7 mouse cellular contexts compared by ENCODE assay signal in the genomic region with DNA sequence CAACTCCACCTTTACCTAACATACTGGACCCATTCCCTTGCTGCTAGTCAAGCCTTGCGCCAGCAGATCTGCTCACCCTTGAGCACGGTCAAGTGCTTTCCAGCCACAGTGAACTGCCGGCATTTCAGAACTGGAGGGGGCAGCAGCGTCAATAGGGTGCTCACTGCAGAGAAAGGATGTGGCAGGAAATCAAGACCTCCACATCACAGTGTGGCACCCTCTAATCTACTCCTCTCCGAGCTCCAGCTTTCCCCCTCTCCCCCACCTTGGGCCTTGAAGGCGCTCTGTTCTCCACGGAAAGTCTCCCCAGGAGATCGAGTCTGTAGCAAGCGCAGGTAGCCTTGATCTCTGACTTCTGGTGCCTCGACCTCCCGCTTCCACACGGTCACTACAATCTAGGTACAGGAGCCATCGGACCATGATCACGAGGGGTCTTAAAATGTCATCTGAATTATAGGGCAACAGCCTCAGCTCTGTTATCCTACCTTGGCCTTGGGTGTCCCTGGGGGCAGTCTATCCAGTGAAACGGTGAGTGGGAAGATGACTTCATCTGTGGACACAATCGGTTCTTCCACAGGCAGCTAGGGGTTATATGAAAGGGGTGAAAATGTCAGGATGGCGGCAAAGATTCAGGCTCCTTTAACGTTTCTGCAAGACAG. TPM values are rescaled to one million over a fixed set of nuclear protein-coding genes. Genes with fewer than 3 reads are reported as not detected.
DNase-seq lines count a peak whose midpoint lies in the region; ATAC-seq and TF ChIP-seq lines count a peak whose summit lies in the region.

No protein-coding gene starts in this region.

- no peak overlapping the region for H3K27ac ChIP-seq in neural tube, embryonic 11.5 days (ENCODE audit: low read depth, low read length)
- no peak overlapping the region for H3K27ac ChIP-seq in forebrain, embryonic 12.5 days
- H3K27ac ChIP-seq in limb, embryonic 14.5 days (replicated peaks; ENCODE audit: low read depth, low read length): no peak overlapping the region
- H3K27ac ChIP-seq in stomach, embryonic 16.5 days (ENCODE audit: low read length): no peak overlapping the region

- no peak for DNase-seq in neural tube, embryonic 11.5 days (ENCODE audit: low spot score)
- DNase-seq in neural tube, embryonic 10.5 days (ENCODE audit: extremely low spot score, low spot score): no peak
- DNase-seq in limb, embryonic 14.5 days (ENCODE audit: low spot score): no peak
- DNase-seq in left cerebral cortex, postnatal 4 days: no peak
- no peak for DNase-seq in spleen, adult 18-20 months

- peak overlapping the region; percentile 89 for H3K4me3 ChIP-seq in neural tube, embryonic 11.5 days (ENCODE audit: low read depth, low read length)
- peak overlapping the region; percentile 94 for H3K4me3 ChIP-seq in forebrain, embryonic 12.5 days (replicated peaks)
- H3K4me3 ChIP-seq in limb, embryonic 14.5 days (replicated peaks; ENCODE audit: low read length): peak overlapping the region; percentile 93
- H3K4me3 ChIP-seq in stomach, embryonic 16.5 days (replicated peaks; ENCODE audit: low read length): peak overlapping the region; percentile 91

- H3K27me3 ChIP-seq in neural tube, embryonic 11.5 days (ENCODE audit: control insufficient read depth, insufficient read depth, low read length): no peaks in the 10 kb centered on the region
- H3K27me3 ChIP-seq in forebrain, embryonic 12.5 days: no peaks in the 10 kb centered on the region
- no peaks in the 10 kb centered on the region for H3K27me3 ChIP-seq in limb, embryonic 14.5 days (ENCODE audit: control insufficient read depth, insufficient read depth, low read length)
- H3K27me3 ChIP-seq in stomach, embryonic 16.5 days (ENCODE audit: control insufficient read depth, insufficient read depth, low read length): no peaks in the 10 kb centered on the region

- 68% methylated on average over 18 of the region's 18 CpGs for WGBS in neural tube, embryonic 11.5 days
- WGBS in forebrain, embryonic 12.5 days: 68% methylated on average over 18 of the region's 18 CpGs
- 67% methylated on average over 18 of the region's 18 CpGs for WGBS in limb, embryonic 14.5 days
- WGBS in stomach, embryonic 16.5 days: 59% methylated on average over 18 of the region's 18 CpGs

- no peak for ATAC-seq in neural tube, embryonic 11.5 days (ENCODE audit: insufficient read depth, low FRiP score, low TSS enrichment)
- ATAC-seq in forebrain, embryonic 12.5 days (ENCODE audit: low FRiP score): no peak
- no peak for ATAC-seq in limb, embryonic 14.5 days (ENCODE audit: low FRiP score, low read depth)
- no peak for ATAC-seq in stomach, embryonic 16.5 days (ENCODE audit: insufficient read depth, low FRiP score)

- H3K4me1 ChIP-seq in neural tube, embryonic 11.5 days (ENCODE audit: control insufficient read depth, insufficient read depth, low read length): peaks cover 15% of the 10 kb centered on the region
- H3K4me1 ChIP-seq in forebrain, embryonic 12.5 days: peaks cover 27% of the 10 kb centered on the region
- peaks cover 13% of the 10 kb centered on the region for H3K4me1 ChIP-seq in limb, embryonic 14.5 days (ENCODE audit: control insufficient read depth, insufficient read depth, low read length)
- peaks cover 17% of the 10 kb centered on the region for H3K4me1 ChIP-seq in stomach, embryonic 16.5 days (ENCODE audit: control insufficient read depth, insufficient read depth, low read length)

- no peak for TF ChIP-seq POLR2A in limb, embryonic 14.5 days (IDR thresholded peaks at IDR 0.05; ENCODE audit: borderline replicate concordance, extremely low read depth, insufficient read depth, insufficient read length)

- H3K36me3 ChIP-seq in neural tube, embryonic 11.5 days (ENCODE audit: control insufficient read depth, insufficient read depth, low read length): peaks cover 17% of the 10 kb centered on the region
- H3K36me3 ChIP-seq in forebrain, embryonic 12.5 days (replicated peaks): peaks cover 51% of the 10 kb centered on the region
- peaks cover 46% of the 10 kb centered on the region for H3K36me3 ChIP-seq in limb, embryonic 14.5 days (ENCODE audit: control insufficient read depth, insufficient read depth, low read length)
- H3K36me3 ChIP-seq in stomach, embryonic 16.5 days (ENCODE audit: control insufficient read depth, insufficient read depth, low read length): peaks cover 8% of the 10 kb centered on the region

- H3K9me3 ChIP-seq in neural tube, embryonic 11.5 days (ENCODE audit: control insufficient read depth, low read length): no peaks in the 10 kb centered on the region
- no peaks in the 10 kb centered on the region for H3K9me3 ChIP-seq in forebrain, embryonic 12.5 days
- no peaks in the 10 kb centered on the region for H3K9me3 ChIP-seq in limb, embryonic 14.5 days (ENCODE audit: control insufficient read depth, low read length)
- H3K9me3 ChIP-seq in stomach, embryonic 16.5 days (replicated peaks; ENCODE audit: control insufficient read depth, low read length): no peaks in the 10 kb centered on the region

- intact Hi-C loops in left cerebral cortex, postnatal 4 days (cut with DNase I): no loop called here

- peak overlapping the region; percentile 84 for H3K4me2 ChIP-seq in neural tube, embryonic 11.5 days (ENCODE audit: low read depth)
- H3K4me2 ChIP-seq in forebrain, embryonic 12.5 days: peak overlapping the region; percentile 99
- peak overlapping the region; percentile 97 for H3K4me2 ChIP-seq in limb, embryonic 14.5 days (replicated peaks; ENCODE audit: low read depth, low read length, severe bottlenecking)
- peak overlapping the region; percentile 99 for H3K4me2 ChIP-seq in stomach, embryonic 16.5 days (ENCODE audit: low read depth, low read length)

- H3K9ac ChIP-seq in neural tube, embryonic 11.5 days (ENCODE audit: low read length): peak overlapping the region; percentile 87
- H3K9ac ChIP-seq in forebrain, embryonic 12.5 days: peak overlapping the region; percentile 96
- peak overlapping the region; percentile 90 for H3K9ac ChIP-seq in limb, embryonic 14.5 days (ENCODE audit: low read depth, low read length, severe bottlenecking)
- H3K9ac ChIP-seq in stomach, embryonic 16.5 days (ENCODE audit: low read length): peak overlapping the region; percentile 97

RNA-seq across cellular contexts. Expression of a gene that starts 1.1 kb away (rescaled TPM):
- 9.1 and 9.5 TPM in 2 replicates for polyA plus RNA-seq in neural tube, embryonic 11.5 days (2014; fragmentation: Nextera tagmentation; extraction: Ambion mirVana)
- polyA plus RNA-seq in forebrain, embryonic 12.5 days (2016; fragmentation: Nextera tagmentation; extraction: Ambion mirVana): 14.0 and 16.0 TPM in 2 replicates
- polyA plus RNA-seq in limb, embryonic 14.5 days (2012; rRNA removed): 81.0 and 102 TPM in 2 replicates
- 5.2 and 7.6 TPM in 2 replicates for polyA plus RNA-seq in limb, embryonic 14.5 days (2014; fragmentation: Nextera tagmentation; extraction: Ambion mirVana)
- polyA plus RNA-seq in stomach, embryonic 16.5 days (2015; fragmentation: Nextera tagmentation; extraction: Ambion mirVana): 3.6 and 3.9 TPM in 2 replicates
- total RNA-seq in left cerebral cortex, postnatal 4 days (2021): 10 to 100 TPM; 90.0 to 98.2 TPM

RNA-seq across cellular contexts. Expression of a gene that starts 7.4 kb away (rescaled TPM):
- 51.9 and 53.5 TPM in 2 replicates for polyA plus RNA-seq in neural tube, embryonic 11.5 days (2014; fragmentation: Nextera tagmentation; extraction: Ambion mirVana)
- polyA plus RNA-seq in forebrain, embryonic 12.5 days (2016; fragmentation: Nextera tagmentation; extraction: Ambion mirVana): 42.3 and 47.3 TPM in 2 replicates
- 104 and 110 TPM in 2 replicates for polyA plus RNA-seq in limb, embryonic 14.5 days (2012; rRNA removed)
- 64.6 and 68.5 TPM in 2 replicates for polyA plus RNA-seq in limb, embryonic 14.5 days (2014; fragmentation: Nextera tagmentation; extraction: Ambion mirVana)
- 76.1 and 79.4 TPM in 2 replicates for polyA plus RNA-seq in stomach, embryonic 16.5 days (2015; fragmentation: Nextera tagmentation; extraction: Ambion mirVana)
- 10 to 100 TPM; 53.1 to 60.1 TPM for total RNA-seq in left cerebral cortex, postnatal 4 days (2021)

RNA-seq across cellular contexts. Expression of a gene that starts 9.9 kb away (rescaled TPM):
- polyA plus RNA-seq in neural tube, embryonic 11.5 days (2014; fragmentation: Nextera tagmentation; extraction: Ambion mirVana): 6.2 and 6.4 TPM in 2 replicates
- 3.3 and 3.9 TPM in 2 replicates for polyA plus RNA-seq in forebrain, embryonic 12.5 days (2016; fragmentation: Nextera tagmentation; extraction: Ambion mirVana)
- 1.9 and 3.2 TPM in 2 replicates for polyA plus RNA-seq in limb, embryonic 14.5 days (2012; rRNA removed)
- polyA plus RNA-seq in limb, embryonic 14.5 days (2014; fragmentation: Nextera tagmentation; extraction: Ambion mirVana): 3.7 and 3.8 TPM in 2 replicates
- 3.8 and 4.5 TPM in 2 replicates for polyA plus RNA-seq in stomach, embryonic 16.5 days (2015; fragmentation: Nextera tagmentation; extraction: Ambion mirVana)
- 1 to 10 TPM in 1 of 2 experiments, under 1 TPM in 1; 0.86 to 1.6 TPM for total RNA-seq in left cerebral cortex, postnatal 4 days (2021)

RNA-seq across cellular contexts. Expression of a gene that starts 17.0 kb away (rescaled TPM):
- polyA plus RNA-seq in neural tube, embryonic 11.5 days (2014; fragmentation: Nextera tagmentation; extraction: Ambion mirVana): not detected in 2 replicates
- polyA plus RNA-seq in forebrain, embryonic 12.5 days (2016; fragmentation: Nextera tagmentation; extraction: Ambion mirVana): 0.10 and 0.19 TPM in 2 replicates
- polyA plus RNA-seq in limb, embryonic 14.5 days (2012; rRNA removed): 0.18 and 0.19 TPM in 2 replicates
- polyA plus RNA-seq in limb, embryonic 14.5 days (2014; fragmentation: Nextera tagmentation; extraction: Ambion mirVana): 0.15 and 0.33 TPM in 2 replicates
- 0.13 and 0.41 TPM in 2 replicates for polyA plus RNA-seq in stomach, embryonic 16.5 days (2015; fragmentation: Nextera tagmentation; extraction: Ambion mirVana)
- total RNA-seq in left cerebral cortex, postnatal 4 days (2021): under 1 TPM in 1 of 2 experiments, not detected in 1; 0.20 TPM

RNA-seq across cellular contexts. Expression of a gene that starts 17.1 kb away (rescaled TPM):
- polyA plus RNA-seq in neural tube, embryonic 11.5 days (2014; fragmentation: Nextera tagmentation; extraction: Ambion mirVana): 19.3 and 22.1 TPM in 2 replicates
- polyA plus RNA-seq in forebrain, embryonic 12.5 days (2016; fragmentation: Nextera tagmentation; extraction: Ambion mirVana): 121 and 140 TPM in 2 replicates
- polyA plus RNA-seq in limb, embryonic 14.5 days (2012; rRNA removed): 183 and 277 TPM in 2 replicates
- polyA plus RNA-seq in limb, embryonic 14.5 days (2014; fragmentation: Nextera tagmentation; extraction: Ambion mirVana): 6.4 and 7.2 TPM in 2 replicates
- polyA plus RNA-seq in stomach, embryonic 16.5 days (2015; fragmentation: Nextera tagmentation; extraction: Ambion mirVana): 15.0 and 17.2 TPM in 2 replicates
- 100 to 1,000 TPM in 1 of 2 experiments, 10 to 100 TPM in 1; 86.4 to 104 TPM for total RNA-seq in left cerebral cortex, postnatal 4 days (2021)
